Mouse (Mus musculus) left cerebral cortex, postnatal 4 days (tissue): ENCODE data around the gene Zbtb41. TPM values are rescaled to one million over a fixed set of nuclear protein-coding genes. Genes with fewer than 3 reads are reported as not detected.
"Not testable (repeated sequence)": the region's sequence is repeated elsewhere in the genome, so short reads cannot be mapped to it uniquely, and the experiment has no call there.

Source experiments
- DNase-seq: peaks from one replicate; pipeline ENCODE4 v3.0.0-alpha.2; 2022
- intact Hi-C: fragments of 180-260 bp; cut with DNase I; formaldehyde crosslinking; loops from one replicate; pipeline ENCODE4 v1.15.1; 2025
- total RNA-seq, 2 experiments: library from RNA; stranded (reverse); gene quantifications; 2 replicates each; pipeline ENCODE4 v1.2.3; 2021

Zbtb41 gene
- 10 to 100 TPM; 57.9 to 59.5 TPM for total RNA-seq

DNA sequence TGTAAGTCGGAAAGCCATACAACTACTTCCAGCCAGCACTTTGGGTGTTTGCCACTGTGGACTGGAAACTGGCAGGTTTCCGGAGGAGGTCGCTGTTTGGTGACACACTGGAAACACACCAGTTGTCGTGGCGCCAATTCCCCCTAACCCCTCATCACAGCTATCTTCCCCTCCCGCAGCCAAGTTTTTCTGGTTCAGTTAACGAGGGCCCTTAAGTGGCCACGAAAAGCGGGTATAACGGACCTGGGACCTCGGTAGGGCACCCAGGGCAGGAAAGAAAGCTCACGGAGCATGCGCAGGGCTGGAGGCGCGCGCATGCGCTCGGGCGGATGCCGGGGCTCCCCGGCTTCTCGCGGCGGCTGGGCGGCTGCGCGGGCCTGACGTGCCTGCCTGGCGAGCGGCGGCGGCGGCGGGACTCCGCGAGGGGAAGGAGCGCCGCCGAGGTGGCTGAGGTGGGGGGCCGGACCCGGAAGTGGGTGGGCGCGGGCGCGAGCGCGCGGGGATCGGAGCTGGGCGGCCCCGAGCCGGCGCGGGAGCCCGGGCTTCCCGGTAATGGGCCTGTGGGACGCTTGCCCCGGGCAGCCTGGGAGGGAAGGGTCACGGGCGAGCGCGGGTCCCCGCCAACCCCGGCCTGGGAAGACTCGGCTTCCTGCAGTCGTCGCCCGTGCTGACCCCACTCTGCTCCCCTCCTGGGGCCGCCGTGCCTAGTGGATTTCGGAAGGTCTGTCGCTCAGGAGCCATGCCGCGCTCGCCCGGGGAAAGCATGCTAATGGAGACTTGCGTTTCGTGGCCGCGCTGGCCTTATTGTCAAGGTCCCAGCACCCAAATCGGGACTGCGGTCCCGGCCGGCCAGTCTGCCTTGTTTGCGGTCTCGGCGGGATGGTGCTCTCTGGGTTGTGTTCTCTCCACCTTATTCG is at the start of gene Zbtb41:
Zbtb41 (plus strand) TSS at position 414 of the 917 bp plus-strand sequence.
- intact Hi-C loops, result no loop called here
- peak; percentile 90 for DNase-seq

DNA sequence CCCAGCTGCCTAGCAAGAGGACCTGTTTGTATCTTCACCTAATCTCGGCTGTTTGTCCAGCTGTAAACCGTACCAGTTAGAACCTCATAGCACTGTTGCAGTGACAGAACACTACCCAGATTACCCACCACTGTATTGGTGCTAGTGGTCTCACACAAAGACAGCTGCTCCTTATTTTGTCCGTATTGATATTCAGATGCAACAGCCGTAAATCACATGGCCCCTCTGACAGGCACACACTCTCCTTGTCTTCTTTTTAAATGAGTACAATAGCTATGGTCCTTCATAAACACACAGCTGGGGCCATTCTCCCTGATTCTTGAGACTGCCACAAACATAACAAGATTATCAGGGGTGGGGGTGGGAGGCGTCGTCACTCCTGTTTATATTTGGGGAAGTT is 46.2 kb upstream of the Zbtb41 start:
- intact Hi-C loops, result no loop called here
- DNase-seq, result no peak

DNA sequence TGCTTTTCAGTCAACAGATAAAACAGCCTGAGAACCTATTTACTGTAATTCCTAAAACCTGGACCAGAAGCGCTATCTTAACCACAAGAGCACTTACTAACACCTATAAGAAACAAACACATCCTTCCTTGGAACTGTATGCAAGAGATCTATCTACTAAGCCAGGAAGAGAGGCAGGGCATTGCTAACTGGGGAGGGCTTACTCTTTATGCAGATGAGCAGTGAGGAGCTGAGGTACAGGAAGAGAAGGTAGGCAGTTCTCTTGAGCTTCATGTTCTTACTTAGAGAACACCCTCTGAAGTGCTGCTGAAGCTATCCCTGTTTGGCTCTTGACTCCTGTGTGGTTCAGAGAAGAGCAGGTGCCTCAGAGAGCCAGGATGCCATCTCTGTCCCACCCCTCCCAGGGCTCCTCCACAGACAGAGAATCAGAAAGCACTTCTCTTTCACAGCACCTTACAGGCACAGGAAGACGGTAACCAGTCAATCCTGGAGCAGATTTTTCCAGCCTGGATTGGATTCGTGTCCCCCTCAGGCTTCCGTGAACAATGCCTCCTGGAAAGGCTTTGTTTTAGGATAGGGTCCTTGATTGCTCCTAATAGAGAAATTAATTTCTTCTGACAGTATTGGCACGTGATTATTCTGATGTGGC is 45.3 kb upstream of the Zbtb41 start, which contains the start of gene Crb1:
Crb1 (minus strand) TSS at position 463 of the 649 bp plus-strand sequence.
- DNase-seq, result no peak
- intact Hi-C loops, result no loop called here

DNA sequence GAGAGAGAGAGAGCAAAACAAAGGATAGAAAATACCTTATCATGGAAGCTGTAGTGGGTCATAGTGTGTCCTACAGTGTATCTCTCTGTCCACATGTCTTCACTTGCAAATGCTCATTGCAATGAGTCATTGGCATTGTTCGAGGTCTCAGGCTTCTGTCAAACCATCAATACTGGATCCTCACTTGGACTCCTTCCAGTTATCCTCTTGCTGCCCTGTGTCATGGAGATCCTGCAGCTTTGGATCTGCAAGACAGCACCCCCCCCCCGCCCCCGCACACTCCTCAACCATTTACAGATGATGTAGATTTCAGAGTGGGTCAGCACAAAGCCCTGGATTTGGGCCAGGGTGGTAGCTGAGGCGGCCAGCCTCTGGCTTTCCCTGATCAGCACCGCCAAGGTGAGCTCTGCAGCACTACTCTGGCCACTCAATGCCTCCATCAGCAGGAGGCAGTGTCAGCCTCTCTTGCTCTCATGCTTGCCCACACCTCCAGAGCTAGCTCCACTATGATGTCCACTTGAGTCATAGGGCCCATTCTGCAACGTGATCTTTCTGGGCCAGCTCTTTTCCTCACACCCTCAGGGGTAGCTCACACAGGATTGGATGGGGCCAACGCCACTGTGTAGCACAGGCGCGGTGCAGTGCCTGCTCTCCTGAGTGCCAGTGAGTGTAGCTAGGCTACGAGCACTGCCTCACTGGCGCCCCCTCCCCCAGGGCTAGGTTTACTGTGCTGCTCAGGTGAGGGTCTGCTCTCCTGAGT is 43.0 kb upstream of the Zbtb41 start:
- DNase-seq, result no peak
- intact Hi-C loops, result no loop called here

DNA sequence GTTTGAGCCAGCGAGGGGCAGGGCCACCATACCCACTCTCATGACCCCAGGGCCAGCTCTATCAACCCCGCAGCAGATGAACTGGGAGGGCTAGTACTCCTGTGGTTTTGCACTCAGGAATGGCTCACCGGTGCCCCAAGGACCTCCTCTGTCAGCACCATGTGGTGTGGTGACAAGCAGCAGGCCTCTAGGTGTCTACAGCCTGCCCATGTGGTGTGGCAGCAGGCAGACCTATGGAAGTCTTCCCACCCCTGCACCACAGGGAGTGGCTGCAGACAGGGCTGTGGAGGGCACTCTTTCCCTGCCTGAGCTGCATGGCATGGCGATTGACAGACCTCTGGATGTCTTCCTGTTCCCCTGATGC is 42.5 kb upstream of the Zbtb41 start:
- intact Hi-C loops, result no loop called here
- DNase-seq, result no peak

DNA sequence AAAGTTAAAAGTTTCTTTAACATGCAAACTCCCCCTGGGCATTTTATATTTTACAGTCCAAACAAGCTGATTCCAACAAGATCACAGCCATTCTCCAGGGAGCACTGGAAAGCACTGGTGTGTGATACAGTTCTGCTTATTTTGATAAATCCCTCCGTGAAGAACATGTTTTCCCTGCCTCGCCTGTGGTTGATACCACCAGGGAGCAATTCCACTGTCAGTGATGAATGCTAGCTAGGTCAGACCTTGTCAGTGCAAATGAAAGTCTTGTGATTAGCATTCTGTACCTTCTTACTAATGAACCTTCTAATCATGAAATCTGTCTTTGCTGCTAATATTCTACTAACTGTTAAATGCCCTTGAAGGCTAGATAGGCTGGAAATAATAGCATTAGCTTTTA is 30.3 kb upstream of the Zbtb41 start:
- intact Hi-C loops, result no loop called here
- no peak for DNase-seq

DNA sequence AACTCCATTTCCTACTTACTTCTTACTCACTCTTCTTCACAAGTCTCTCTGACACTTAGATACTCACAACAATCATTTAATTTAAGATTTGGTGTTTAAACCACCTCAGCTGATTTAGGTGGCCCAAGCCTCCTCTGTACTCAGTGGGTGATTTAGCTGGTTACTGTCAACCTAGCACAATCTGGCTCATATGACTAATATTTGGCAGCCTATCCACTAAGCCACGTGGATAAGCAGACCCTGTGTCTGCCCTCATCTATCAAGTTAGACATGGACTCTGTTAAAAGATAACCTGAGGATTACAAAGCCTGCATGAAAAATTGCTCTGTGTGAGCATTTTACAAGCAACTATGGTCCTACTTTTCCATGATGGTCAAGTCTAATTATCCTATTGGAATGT is 25.5 kb upstream of the Zbtb41 start:
- intact Hi-C loops, result no loop called here
- no peak for DNase-seq

DNA sequence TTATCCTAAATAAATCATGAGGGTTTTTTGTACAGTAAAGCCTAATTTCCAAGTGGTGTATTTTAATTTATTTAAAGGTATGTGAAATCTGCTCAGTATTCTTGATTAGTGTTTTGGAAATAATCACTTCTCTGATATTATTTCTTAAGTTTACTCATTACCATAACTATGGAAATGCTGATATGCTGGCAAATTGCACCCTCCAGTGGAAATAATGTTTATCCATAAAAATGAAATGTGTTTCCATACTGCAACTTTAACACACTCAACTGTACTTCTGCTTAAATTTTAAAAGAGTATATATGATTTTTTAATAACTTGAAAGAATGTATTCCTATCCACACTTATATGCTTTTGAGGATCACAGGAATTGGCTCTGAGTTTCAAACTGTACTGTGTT is 16.3 kb upstream of the Zbtb41 start:
- intact Hi-C loops, result no loop called here
- no peak for DNase-seq

DNA sequence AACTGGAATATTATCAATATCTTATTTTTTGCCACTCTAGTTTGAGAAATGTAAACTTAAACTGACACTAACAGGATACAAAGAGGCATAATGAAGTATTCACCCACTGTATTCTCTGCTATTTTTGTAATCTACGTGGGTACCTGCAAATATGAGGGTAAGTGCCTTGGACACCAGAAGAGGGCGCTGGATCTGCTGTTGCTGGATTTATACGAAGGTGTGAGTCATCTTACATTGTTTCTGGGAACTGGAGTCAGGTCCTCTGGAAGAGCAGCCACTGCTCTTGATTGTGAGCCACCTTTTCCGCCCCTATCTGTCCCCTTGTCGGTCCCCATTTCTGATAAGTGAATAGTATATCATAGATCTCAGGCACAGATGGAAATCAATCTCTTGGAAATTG is 14.4 kb upstream of the Zbtb41 start:
- no peak for DNase-seq
- intact Hi-C loops, result no loop called here

DNA sequence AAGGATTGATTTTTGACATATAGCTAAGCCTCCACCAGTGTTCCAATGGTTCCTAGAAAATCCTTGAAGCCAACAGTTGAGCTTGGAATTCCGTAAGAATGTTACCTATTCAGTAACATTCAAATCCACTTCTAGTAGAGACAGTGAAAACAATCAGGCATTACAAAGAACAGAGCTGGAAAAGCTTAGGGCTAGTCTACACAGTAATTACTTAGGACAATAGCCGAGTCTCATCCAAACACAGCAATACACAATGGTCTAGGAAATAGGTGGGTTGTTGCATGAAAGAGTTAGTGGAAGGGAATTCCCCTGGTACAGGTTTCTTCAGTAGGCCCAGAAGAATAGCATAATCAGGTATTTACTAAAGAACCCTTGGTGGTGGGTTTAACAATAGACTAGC is 9.7 kb upstream of the Zbtb41 start:
- DNase-seq, intact Hi-C loops: not testable (repeated sequence)

DNA sequence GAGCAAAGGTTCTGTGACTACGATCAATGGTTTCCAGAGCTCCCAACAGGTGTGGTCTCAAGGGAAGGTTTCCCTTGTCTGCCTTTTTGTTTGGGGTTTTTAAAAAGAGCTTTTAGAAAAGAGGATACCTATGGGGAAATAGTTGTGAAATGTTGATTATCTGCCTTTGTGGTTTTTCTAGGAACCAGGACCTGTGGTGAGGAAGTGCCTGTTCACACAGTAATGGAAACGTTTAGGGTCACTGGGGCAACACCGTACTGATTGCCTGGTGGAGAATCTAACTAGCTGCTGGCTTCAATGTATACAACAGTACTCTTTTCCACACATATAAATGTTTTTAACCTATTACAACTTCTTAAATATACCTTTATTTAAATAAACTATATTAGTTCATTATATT is 8.6 kb upstream of the Zbtb41 start:
- no peak for DNase-seq
- intact Hi-C loops, result no loop called here

DNA sequence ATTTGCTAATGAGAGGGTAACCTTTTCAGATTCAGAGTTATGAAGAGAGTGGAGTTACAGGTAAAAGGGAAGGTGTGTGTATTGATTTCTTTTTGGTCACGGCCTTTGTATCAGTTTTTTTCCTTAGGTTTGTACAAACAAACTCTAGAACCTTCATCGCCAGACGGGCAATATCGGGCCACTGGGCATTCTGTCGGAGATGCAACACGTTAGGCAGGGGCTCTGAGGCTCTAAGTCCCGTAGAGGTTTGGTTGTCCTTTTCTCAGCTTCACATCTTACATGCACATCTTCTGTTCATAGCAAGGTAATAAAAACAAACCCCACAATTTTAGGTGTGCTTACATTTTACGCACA is 590 bp upstream of the Zbtb41 start:
- DNase-seq, result peak; percentile 5
- intact Hi-C loops, result no loop called here

DNA sequence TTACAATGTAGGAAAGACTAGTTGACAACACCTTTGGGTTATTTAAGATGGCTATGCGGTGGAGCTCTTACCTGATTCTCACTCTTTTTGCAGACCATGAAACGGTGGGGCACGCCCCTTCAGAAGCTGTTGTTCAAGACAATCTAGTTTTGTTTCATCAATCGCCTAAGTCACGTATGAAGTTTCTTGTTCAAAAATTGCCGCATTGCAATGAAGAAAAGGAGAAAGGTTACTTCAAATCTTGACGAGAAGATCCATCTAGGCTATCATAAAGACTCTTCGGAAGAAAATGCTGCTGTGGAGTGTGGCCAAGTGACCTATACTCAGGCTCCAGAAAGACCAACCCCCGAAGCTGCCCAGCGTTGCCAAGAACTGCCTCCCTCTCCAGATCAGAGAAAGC is 853 bp downstream of the Zbtb41 start:
- peak; percentile 25 for DNase-seq
- intact Hi-C loops, result no loop called here

DNA sequence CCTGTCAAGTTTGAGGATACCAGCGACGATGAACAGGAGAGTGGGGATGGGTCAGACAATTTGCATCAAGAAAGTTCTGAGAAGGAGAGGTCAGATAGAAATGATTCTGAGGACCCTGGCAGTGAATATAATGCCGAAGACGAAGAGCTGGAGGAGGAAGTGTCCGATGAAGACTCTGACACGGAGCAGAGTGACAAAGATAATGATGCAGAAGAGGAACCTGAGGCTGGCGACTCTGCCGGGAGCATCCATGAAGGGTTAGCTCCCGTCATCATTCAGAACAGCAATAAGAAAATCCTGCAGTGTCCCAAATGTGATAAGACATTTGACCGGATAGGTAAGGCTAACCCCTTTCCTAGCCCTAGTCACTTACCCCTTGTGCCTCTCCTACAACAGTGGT is 1.8 kb downstream of the Zbtb41 start:
- intact Hi-C loops, result no loop called here
- no peak for DNase-seq

DNA sequence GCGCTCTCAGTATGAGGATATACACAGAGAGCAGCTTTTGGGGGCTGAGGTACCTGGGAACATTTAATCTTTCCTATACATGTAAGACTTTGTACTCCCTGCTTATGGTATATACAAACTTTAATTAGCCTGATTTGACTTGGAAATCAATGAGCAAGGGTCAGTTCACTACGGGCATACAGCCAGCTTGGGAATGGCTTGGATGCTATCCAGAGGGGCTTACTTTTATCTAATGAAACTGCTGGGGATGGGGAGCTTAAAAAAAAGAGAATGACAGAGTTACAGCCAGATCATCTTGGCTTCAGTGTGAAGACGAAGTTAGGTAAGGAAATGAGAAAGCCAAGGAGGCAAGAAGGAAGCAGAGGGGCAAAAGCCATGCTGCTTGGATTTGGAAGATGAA is 2.9 kb downstream of the Zbtb41 start:
- intact Hi-C loops, result no loop called here

DNA sequence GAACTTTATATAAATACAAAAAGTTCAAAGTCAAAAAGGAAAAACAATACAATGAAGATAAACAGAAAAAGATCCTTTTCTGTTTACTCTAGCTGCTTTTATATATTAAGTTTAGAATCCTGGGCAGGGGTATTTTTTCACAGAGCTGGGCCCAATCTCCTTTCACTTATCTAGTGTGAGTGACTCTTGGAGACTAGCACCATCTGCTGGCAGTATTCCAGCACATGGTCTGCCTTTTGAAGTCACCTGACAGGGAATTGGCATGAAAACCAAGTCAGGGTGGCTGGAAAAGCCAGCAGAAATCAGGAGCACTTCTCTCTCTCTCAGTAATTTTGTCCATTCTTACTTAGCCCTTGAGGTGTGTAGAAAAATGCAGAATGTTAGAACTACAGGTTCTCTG is 16.3 kb downstream of the Zbtb41 start:
- peak; percentile 56 for DNase-seq
- intact Hi-C loops, result no loop called here

More for the DNA sequence above, 2.9 kb downstream of the Zbtb41 start:
- peak; percentile 25 for DNase-seq

DNA sequence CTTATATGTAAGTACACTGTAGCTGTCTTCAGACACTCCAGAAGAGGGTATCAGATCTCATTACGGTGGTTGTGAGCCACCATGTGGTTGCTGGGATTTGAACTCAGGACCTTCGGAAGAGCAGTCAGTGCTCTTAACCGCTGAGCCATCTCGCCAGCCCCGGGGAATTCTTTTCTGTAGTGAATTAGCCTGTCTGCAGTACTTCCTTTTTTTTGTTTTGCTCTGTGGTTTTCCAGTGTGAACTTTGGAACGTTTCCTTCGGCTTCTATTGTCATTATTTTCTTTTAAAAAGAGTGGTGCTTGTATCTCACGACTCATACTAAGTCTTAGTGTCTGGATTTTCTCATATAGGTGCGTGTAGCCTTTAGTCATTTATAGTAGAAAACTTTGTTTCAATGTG is 21.0 kb downstream of the Zbtb41 start:
- intact Hi-C loops, DNase-seq: not testable (repeated sequence)

DNA sequence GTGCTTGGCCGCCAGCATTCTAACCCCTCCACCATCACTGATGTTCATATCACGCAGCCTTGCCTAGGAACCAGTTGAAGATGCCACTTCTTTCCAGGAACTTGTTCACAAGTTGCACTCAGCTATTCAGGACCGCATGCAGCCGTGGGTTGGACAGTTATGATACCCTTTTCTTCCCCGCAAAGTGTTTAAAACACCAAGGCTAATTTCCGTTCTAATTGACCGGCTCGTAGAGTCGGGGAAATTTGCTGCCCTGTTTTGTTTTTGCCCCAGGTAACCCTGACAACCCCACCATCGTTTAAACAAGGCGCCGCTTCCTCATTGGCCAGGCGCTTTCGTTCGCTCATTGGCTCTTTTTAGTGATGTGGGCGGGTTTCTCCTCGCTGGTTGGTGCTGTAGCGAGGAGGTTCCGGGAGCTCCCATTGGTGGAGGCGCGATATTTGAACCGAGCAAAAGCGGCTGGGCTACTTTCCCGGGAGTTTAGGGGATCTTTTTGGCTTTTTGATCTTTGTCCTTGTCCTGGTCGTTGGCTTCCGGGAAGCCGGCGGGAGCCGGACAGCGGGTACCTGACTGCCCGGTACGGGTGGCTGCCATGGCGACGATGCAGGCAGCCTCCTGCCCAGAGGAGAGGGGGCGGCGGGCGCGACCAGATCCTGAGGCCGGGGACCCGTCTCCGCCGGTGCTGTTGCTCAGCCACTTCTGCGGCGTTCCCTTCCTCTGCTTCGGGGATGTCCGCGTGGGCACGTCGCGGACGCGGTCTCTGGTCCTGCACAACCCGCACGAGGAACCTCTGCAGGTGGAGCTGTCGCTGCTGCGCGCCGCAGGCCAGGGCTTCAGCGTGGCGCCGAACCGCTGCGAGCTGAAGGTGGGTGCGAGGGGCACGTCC is 32.5 kb downstream of the Zbtb41 start, which contains the start of gene Aspm:
Aspm (plus strand) TSS at position 433 of the 886 bp plus-strand sequence.
- intact Hi-C loops, result no loop called here
- peak; percentile 91 for DNase-seq

DNA sequence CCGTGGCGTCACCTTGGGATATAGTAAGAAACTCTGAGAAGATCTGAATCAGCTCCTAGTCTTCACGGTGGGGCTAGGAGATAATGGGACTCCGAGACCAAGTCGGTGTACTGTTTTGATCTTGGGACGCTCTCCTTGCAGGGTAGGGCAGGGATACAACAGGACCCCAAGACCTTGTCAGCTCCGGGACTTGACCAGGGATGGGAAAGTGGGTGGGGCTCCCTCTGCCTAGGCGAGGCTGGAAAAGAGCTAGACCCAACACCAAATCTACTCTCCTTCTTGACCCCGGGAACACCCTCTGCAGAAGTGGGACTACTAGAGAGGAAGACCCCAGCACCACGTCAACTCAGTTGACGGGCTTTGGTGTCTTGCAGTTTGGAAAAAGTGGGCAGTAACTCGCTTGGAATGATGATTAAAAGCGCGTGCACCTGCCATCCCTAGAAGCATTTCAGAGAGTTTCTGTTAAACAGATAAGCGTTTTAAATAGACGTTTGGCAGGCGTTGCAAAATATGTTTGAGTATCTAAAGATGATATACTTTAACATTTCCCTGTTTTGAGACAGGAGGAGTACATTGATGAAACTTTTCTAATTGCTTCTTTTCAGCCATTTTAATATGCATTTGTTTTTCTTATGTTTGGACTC is 33.3 kb downstream of the Zbtb41 start:
- intact Hi-C loops, result no loop called here
- peak; percentile 14 for DNase-seq

DNA sequence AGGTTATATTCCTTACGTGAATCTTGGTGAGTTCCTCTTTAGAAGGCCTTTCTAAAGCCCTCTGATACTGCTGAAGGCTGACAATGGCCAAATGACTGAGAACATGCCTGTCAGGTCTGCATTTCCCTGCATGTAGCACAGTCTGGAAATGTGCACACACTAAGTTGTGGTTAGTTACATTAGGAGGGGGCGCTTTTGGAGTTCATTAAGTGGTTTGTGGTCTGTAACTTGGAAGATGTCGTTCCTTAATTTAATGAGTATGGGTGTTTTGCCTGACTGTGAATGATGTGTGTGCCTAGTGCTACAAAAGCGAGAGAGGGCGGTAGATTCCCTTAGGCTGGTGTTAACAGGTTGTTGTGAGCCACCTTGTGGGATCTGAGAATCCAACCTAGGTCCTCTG is 38.7 kb downstream of the Zbtb41 start:
- no peak for DNase-seq
- intact Hi-C loops, result no loop called here
